Mouse (Mus musculus) gastrocnemius, postnatal 25 days (tissue): Measurements from ENCODE around the gene Krtap3-2. TPM values are rescaled to one million over a fixed set of nuclear protein-coding genes. Genes with fewer than 3 reads are reported as not detected.

Experiments used
- total RNA-seq, 2 experiments: library from RNA; stranded (reverse); gene quantifications; 1 replicate in 1 of 2; 2 replicates in 1 of 2; pipeline ENCODE4 v1.2.3; 2021

The Krtap3-2 gene
- total RNA-seq, 2 experiments from 2014 or later: not detected

Other genes starting within 250 kb of the Krtap3-2 start
- gene Krt25, start 233.9 kb downstream of the Krtap3-2 start, total RNA-seq: not detected
- gene Krt26, start 218.9 kb downstream of the Krtap3-2 start, total RNA-seq: not detected
- gene Krt27, start 205.7 kb downstream of the Krtap3-2 start, total RNA-seq: not detected
- gene Krt28, start 181.9 kb downstream of the Krtap3-2 start, total RNA-seq: not detected
- 1 to 10 TPM; 4.0 to 5.5 TPM for gene Krt10, start 167.5 kb downstream of the Krtap3-2 start, total RNA-seq
- gene Krt12, start 134.6 kb downstream of the Krtap3-2 start, total RNA-seq: not detected
- gene Krt20, start 118.7 kb downstream of the Krtap3-2 start, total RNA-seq: not detected
- not detected for gene Krt23, start 63.7 kb downstream of the Krtap3-2 start, total RNA-seq
- not detected for gene Krt39, start 35.5 kb downstream of the Krtap3-2 start, total RNA-seq
- not detected for gene Krt40, start 13.7 kb downstream of the Krtap3-2 start, total RNA-seq
- gene Krtap3-3, start 6.0 kb downstream of the Krtap3-2 start, total RNA-seq: not detected
- not detected for gene Gm11939, start 2.6 kb upstream of the Krtap3-2 start, total RNA-seq
- gene Krtap3-1, start 9.8 kb upstream of the Krtap3-2 start, total RNA-seq: not detected
- not detected for gene Krtap1-5, start 24.2 kb upstream of the Krtap3-2 start, total RNA-seq
- gene Krtap1-4, start 26.8 kb upstream of the Krtap3-2 start, total RNA-seq: not detected
- gene Krtap1-3, start 34.5 kb upstream of the Krtap3-2 start, total RNA-seq: not detected
- gene Krtap9-3, start 41.3 kb upstream of the Krtap3-2 start, total RNA-seq: not detected
- gene Gm11938, start 46.5 kb upstream of the Krtap3-2 start, total RNA-seq: not detected
- gene Gm11937, start 53.3 kb upstream of the Krtap3-2 start, total RNA-seq: not detected
- gene Krtap2-4, start 58.0 kb upstream of the Krtap3-2 start, total RNA-seq: not detected
- not detected for gene Gm11562, start 63.6 kb upstream of the Krtap3-2 start, total RNA-seq
- gene Krtap4-1, start 71.4 kb upstream of the Krtap3-2 start, total RNA-seq: not detected
- gene Krtap4-2, start 78.2 kb upstream of the Krtap3-2 start, total RNA-seq: not detected
- not detected for gene Krtap4-7, start 87.2 kb upstream of the Krtap3-2 start, total RNA-seq
- gene Gm11555, start 93.4 kb upstream of the Krtap3-2 start, total RNA-seq: not detected
- not detected for gene Gm11563, start 102.1 kb upstream of the Krtap3-2 start, total RNA-seq
- not detected for gene Krtap4-6, start 109.1 kb upstream of the Krtap3-2 start, total RNA-seq
- gene Gm14190, start 133.9 kb upstream of the Krtap3-2 start, total RNA-seq: not detected
- not detected for gene Gm14180, start 177.4 kb upstream of the Krtap3-2 start, total RNA-seq
- not detected for gene Gm11595, start 216.1 kb upstream of the Krtap3-2 start, total RNA-seq
- not detected for gene Krtap4-8, start 223.9 kb upstream of the Krtap3-2 start, total RNA-seq
- gene Krtap4-9, start 228.3 kb upstream of the Krtap3-2 start, total RNA-seq: not detected
- not detected for gene Gm11596, start 236.6 kb upstream of the Krtap3-2 start, total RNA-seq
- gene Gm11569, start 242.1 kb upstream of the Krtap3-2 start, total RNA-seq: not detected
- not detected for gene Gm11554, start 247.6 kb upstream of the Krtap3-2 start, total RNA-seq